ENCODE assay signal across 18 mouse cellular contexts in the genomic region with DNA sequence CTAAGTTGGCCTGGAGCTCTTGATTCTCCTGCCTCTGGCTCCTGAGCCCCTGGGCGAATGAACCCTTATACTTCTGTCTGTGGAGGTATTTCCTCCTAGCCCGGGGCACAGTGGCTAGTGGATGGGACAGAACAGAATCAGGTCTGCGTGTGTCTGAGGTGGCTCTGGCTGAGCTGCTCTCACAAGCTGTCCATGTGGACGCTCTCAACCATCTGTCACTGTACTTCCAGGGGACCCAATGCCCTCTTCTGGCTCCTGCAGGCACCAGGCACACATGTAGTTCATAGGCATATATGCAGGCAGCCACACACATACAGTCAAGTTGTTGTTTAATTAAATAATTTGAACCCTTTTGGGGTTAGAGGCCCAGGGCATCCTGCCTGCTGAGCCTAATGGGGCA. TPM values are rescaled to one million over a fixed set of nuclear protein-coding genes. Genes with fewer than 3 reads are reported as not detected.
DNase-seq lines count a peak whose midpoint lies in the region; ATAC-seq and TF ChIP-seq lines count a peak whose summit lies in the region.
"Had no signal": no experiment of that assay in that cellular context is flagged by ENCODE, and none has a peak within 500 bp of the region (broad histone marks: within the 10 kb centered on the region; RNA-seq: fewer than 3 reads in every experiment).

No protein-coding gene starts in this region.

- H3K27ac ChIP-seq in kidney, postnatal 0 days = no peak overlapping the region
- peak overlapping the region; percentile 39; the same call in 1 of the 2 replicates for H3K27ac ChIP-seq in liver, postnatal 0 days (ENCODE audit: low read depth)
- no peak overlapping the region for H3K27ac ChIP-seq in midbrain, embryonic 10.5 days (replicated peaks)
- H3K27ac ChIP-seq: hindbrain, embryonic 15.5 days; limb, embryonic 15.5 days; midbrain, embryonic 12.5 days had no signal

- TF ChIP-seq CTCF in kidney, postnatal 0 days (IDR thresholded peaks at IDR 0.05; ENCODE audit: low read depth) = no peak
- TF ChIP-seq CTCF in liver, postnatal 0 days (IDR thresholded peaks at IDR 0.05; ENCODE audit: low read depth) = no peak

- no peak for DNase-seq in kidney, postnatal 0 days (ENCODE audit: low spot score)
- DNase-seq in kidney, adult 11 months = no peak
- DNase-seq in cerebellum, adult 18-20 months = peak; percentile 74 to 85
- peak; percentile 65 to 75 for DNase-seq in cerebellum, postnatal 14 days
- DNase-seq in liver, postnatal 0 days = no peak
- DNase-seq in ovary, postnatal 36 days (ENCODE audit: low spot score) = no peak
- DNase-seq in midbrain, embryonic 10.5 days (ENCODE audit: low spot score) = no peak
- DNase-seq: adrenal gland, adult 8-10 months; gastrocnemius, postnatal 10 days; heart, postnatal 10 days; layer of hippocampus, adult 9-11 months; right cerebral cortex, postnatal 25 days had no signal

- H3K9ac ChIP-seq in kidney, postnatal 0 days (ENCODE audit: low read depth, low read length) = 0 out of 2 replicates have a peak overlapping the region, but pooled peaks have one; percentile 2
- no peak overlapping the region for H3K9ac ChIP-seq in liver, postnatal 0 days (replicated peaks)
- H3K9ac ChIP-seq: hindbrain, embryonic 15.5 days; limb, embryonic 15.5 days; midbrain, embryonic 12.5 days had no signal

- H3K27me3 ChIP-seq in kidney, postnatal 0 days (ENCODE audit: insufficient read depth, low read length) = no peaks in the 10 kb centered on the region
- H3K27me3 ChIP-seq in liver, postnatal 0 days (ENCODE audit: insufficient read depth, low read length) = no peaks in the 10 kb centered on the region
- no peaks in the 10 kb centered on the region for H3K27me3 ChIP-seq in midbrain, embryonic 10.5 days (ENCODE audit: low read depth, poor library complexity, severe bottlenecking)
- H3K27me3 ChIP-seq: hindbrain, embryonic 15.5 days; limb, embryonic 15.5 days; midbrain, embryonic 12.5 days had no signal

- H3K4me3 ChIP-seq in kidney, postnatal 0 days (replicated peaks; ENCODE audit: low read depth, low read length) = no peak overlapping the region
- no peak overlapping the region for H3K4me3 ChIP-seq in liver, postnatal 0 days (ENCODE audit: low read depth, low read length)
- H3K4me3 ChIP-seq in midbrain, embryonic 10.5 days = no peak overlapping the region
- H3K4me3 ChIP-seq: erythroblast, embryonic 14.5 days; hindbrain, embryonic 15.5 days; limb, embryonic 15.5 days; midbrain, embryonic 12.5 days had no signal

- WGBS in kidney, postnatal 0 days = 65% methylated on average over 4 of the region's 4 CpGs
- WGBS in liver, postnatal 0 days (ENCODE audit: insufficient replicate concordance) = 65% methylated on average over 4 of the region's 4 CpGs
- WGBS in midbrain, embryonic 10.5 days = 90% methylated on average over 4 of the region's 4 CpGs

- no peaks in the 10 kb centered on the region for H3K36me3 ChIP-seq in kidney, postnatal 0 days (ENCODE audit: insufficient read depth, low read length)
- H3K36me3 ChIP-seq in liver, postnatal 0 days (replicated peaks; ENCODE audit: insufficient read depth, low read length) = no peaks in the 10 kb centered on the region
- H3K36me3 ChIP-seq in midbrain, embryonic 10.5 days = no peaks in the 10 kb centered on the region
- H3K36me3 ChIP-seq: G1E; hindbrain, embryonic 15.5 days; limb, embryonic 15.5 days; midbrain, embryonic 12.5 days had no signal

- TF ChIP-seq EP300 in liver, postnatal 0 days (IDR thresholded peaks at IDR 0.05; ENCODE audit: low read depth) = no peak

- no peak overlapping the region for H3K4me2 ChIP-seq in kidney, postnatal 0 days (ENCODE audit: low read length)
- H3K4me2 ChIP-seq in liver, postnatal 0 days (ENCODE audit: low read depth, low read length) = 0 out of 2 replicates have a peak overlapping the region, but pooled peaks have one; percentile 7
- H3K4me2 ChIP-seq: hindbrain, embryonic 15.5 days; limb, embryonic 15.5 days; midbrain, embryonic 12.5 days had no signal

- H3K9me3 ChIP-seq in kidney, postnatal 0 days (replicated peaks; ENCODE audit: low read length) = no peaks in the 10 kb centered on the region
- no peaks in the 10 kb centered on the region for H3K9me3 ChIP-seq in liver, postnatal 0 days (ENCODE audit: low read length)
- no peaks in the 10 kb centered on the region for H3K9me3 ChIP-seq in midbrain, embryonic 10.5 days (replicated peaks)
- H3K9me3 ChIP-seq: G1E; hindbrain, embryonic 15.5 days; limb, embryonic 15.5 days; midbrain, embryonic 12.5 days had no signal

- ATAC-seq in kidney, postnatal 0 days (replicated peaks; ENCODE audit: low FRiP score, low read depth) = no peak
- no peak for ATAC-seq in liver, postnatal 0 days
- ATAC-seq: forebrain, embryonic 16.5 days had no signal

- H3K4me1 ChIP-seq in kidney, postnatal 0 days (replicated peaks; ENCODE audit: insufficient read depth, low read length) = peaks cover 10% of the 10 kb centered on the region
- peaks cover 21% of the 10 kb centered on the region for H3K4me1 ChIP-seq in liver, postnatal 0 days (ENCODE audit: insufficient read depth)
- peaks cover 15% of the 10 kb centered on the region for H3K4me1 ChIP-seq in midbrain, embryonic 10.5 days
- H3K4me1 ChIP-seq: hindbrain, embryonic 15.5 days had no signal

RNA-seq across cellular contexts. Expression of a gene that starts 4.0 kb away (rescaled TPM):
- polyA plus RNA-seq in kidney, postnatal 0 days (2015; fragmentation: Nextera tagmentation; extraction: Ambion mirVana) = 0.91 and 1.2 TPM in 2 replicates
- 3.4 TPM in 2 replicates for polyA plus RNA-seq in liver, postnatal 0 days (2015; fragmentation: Nextera tagmentation; extraction: Ambion mirVana)
- polyA plus RNA-seq in midbrain, embryonic 10.5 days (2016; fragmentation: Nextera tagmentation; extraction: Ambion mirVana) = not detected in 2 replicates
- polyA plus RNA-seq: erythroblast, embryonic 14.5 days; forebrain, embryonic 16.5 days; G1E; hindbrain, embryonic 15.5 days; midbrain, embryonic 12.5 days had no signal

RNA-seq across cellular contexts. Expression of a gene that starts 16.9 kb away (rescaled TPM):
- polyA plus RNA-seq in kidney, postnatal 0 days (2015; fragmentation: Nextera tagmentation; extraction: Ambion mirVana) = 51.4 and 57.1 TPM in 2 replicates
- polyA plus RNA-seq in liver, postnatal 0 days (2015; fragmentation: Nextera tagmentation; extraction: Ambion mirVana) = 12.6 and 19.8 TPM in 2 replicates
- polyA plus RNA-seq in midbrain, embryonic 10.5 days (2016; fragmentation: Nextera tagmentation; extraction: Ambion mirVana) = 12.9 and 14.3 TPM in 2 replicates
- polyA plus RNA-seq: G1E had no signal

RNA-seq across cellular contexts. Expression of a gene that starts 17.7 kb away (rescaled TPM):
- polyA plus RNA-seq in kidney, postnatal 0 days (2015; fragmentation: Nextera tagmentation; extraction: Ambion mirVana) = 41.5 and 42.8 TPM in 2 replicates
- 12.9 and 14.8 TPM in 2 replicates for polyA plus RNA-seq in liver, postnatal 0 days (2015; fragmentation: Nextera tagmentation; extraction: Ambion mirVana)
- 47.1 and 52.8 TPM in 2 replicates for polyA plus RNA-seq in midbrain, embryonic 10.5 days (2016; fragmentation: Nextera tagmentation; extraction: Ambion mirVana)

RNA-seq across cellular contexts. Expression of a gene that starts 40.2 kb away (rescaled TPM):
- polyA plus RNA-seq in kidney, postnatal 0 days (2015; fragmentation: Nextera tagmentation; extraction: Ambion mirVana) = 0.30 TPM in 1 of 2 replicates, not detected in the other
- polyA plus RNA-seq in liver, postnatal 0 days (2015; fragmentation: Nextera tagmentation; extraction: Ambion mirVana) = 0.07 TPM in 1 of 2 replicates, not detected in the other
- polyA plus RNA-seq in midbrain, embryonic 10.5 days (2016; fragmentation: Nextera tagmentation; extraction: Ambion mirVana) = 0.12 TPM in 1 of 2 replicates, not detected in the other
- polyA plus RNA-seq: hindbrain, embryonic 15.5 days had no signal

RNA-seq across cellular contexts. Expression of a gene that starts 40.3 kb away (rescaled TPM):
- polyA plus RNA-seq in kidney, postnatal 0 days (2015; fragmentation: Nextera tagmentation; extraction: Ambion mirVana) = 19.6 and 24.6 TPM in 2 replicates
- polyA plus RNA-seq in liver, postnatal 0 days (2015; fragmentation: Nextera tagmentation; extraction: Ambion mirVana) = 7.4 and 8.2 TPM in 2 replicates
- polyA plus RNA-seq in midbrain, embryonic 10.5 days (2016; fragmentation: Nextera tagmentation; extraction: Ambion mirVana) = 16.5 and 18.7 TPM in 2 replicates

Comparison
In these comparisons a context has a peak if more than half of its experiments do, and no peak if none do; other contexts are left out.
1. DNase-seq: peak in cerebellum, adult 18-20 months (2 of 2) and cerebellum, postnatal 14 days (2 of 2); none in kidney, postnatal 0 days (single experiment), kidney, adult 11 months (single experiment), liver, postnatal 0 days (single experiment), ovary, postnatal 36 days (single experiment) and midbrain, embryonic 10.5 days (single experiment).